Mouse (Mus musculus): ENCODE data around the gene Fdps. TPM values are rescaled to one million over a fixed set of nuclear protein-coding genes. Genes with fewer than 3 reads are reported as not detected.

Gene Fdps
- polyA plus RNA-seq, 1 experiment from 2014 or later = 364 TPM

- ATAC-seq (ENCODE audit: low FRiP score, low TSS enrichment) (peak; percentile 90), DNase-seq (peak; percentile 96)
- WGBS = 3% methylated on average over 18 of the region's 18 CpGs
- H3K36me3 ChIP-seq (ENCODE audit: control insufficient read depth, insufficient read depth, low read length) = peaks cover 57% of the 10 kb centered on the region
- peak within 1 kb of the TSS; percentile 68 for H3K4me3 ChIP-seq (replicated peaks; ENCODE audit: low read depth, low read length)
- no peaks in the 10 kb centered on the region for H3K9me3 ChIP-seq (ENCODE audit: control insufficient read depth, low read length)
- peak within 1 kb of the TSS; percentile 83 for H3K27ac ChIP-seq (replicated peaks; ENCODE audit: low read depth, low read length)
- H3K4me2 ChIP-seq (ENCODE audit: low read length) = peak within 1 kb of the TSS; percentile 80
- H3K4me1 ChIP-seq (ENCODE audit: control insufficient read depth, insufficient read depth, low read length) = peaks cover 16% of the 10 kb centered on the region; the same call in 1 of the 2 replicates
- 0 out of 2 replicates have a peak, but pooled peaks cover 4% of the 10 kb centered on the region for H3K27me3 ChIP-seq (ENCODE audit: control insufficient read depth, insufficient read depth, low read length)
- peak within 1 kb of the TSS; percentile 84 for H3K9ac ChIP-seq (replicated peaks; ENCODE audit: low read length)
Measured at GRCm38 (mm10) chr3:89093175-89093574, 8.6 kb downstream of the Fdps start, which contains the start of gene Rusc1. TSS of gene Rusc1 (minus strand) at chr3:89093311.

- Histone ChIP-seq H3K4me1 (ENCODE audit: control insufficient read depth, insufficient read depth, low read length) (peaks cover 16% of the 10 kb centered on the region; the same call in 1 of the 2 replicates), H3K27me3 (ENCODE audit: control insufficient read depth, insufficient read depth, low read length) (0 out of 2 replicates have a peak, but pooled peaks cover 4% of the 10 kb centered on the region), H3K4me3 (replicated peaks; ENCODE audit: low read depth, low read length) (peak overlapping the region; percentile 68), H3K27ac (replicated peaks; ENCODE audit: low read depth, low read length) (peak overlapping the region; percentile 83), H3K4me2 (ENCODE audit: low read length) (peak overlapping the region; percentile 80), H3K9me3 (ENCODE audit: control insufficient read depth, low read length) (no peaks in the 10 kb centered on the region), H3K36me3 (ENCODE audit: control insufficient read depth, insufficient read depth, low read length) (peaks cover 57% of the 10 kb centered on the region), H3K9ac (replicated peaks; ENCODE audit: low read length) (peak overlapping the region; percentile 84)
- ATAC-seq (ENCODE audit: low FRiP score, low TSS enrichment) = peak; percentile 13; the same call in 1 of the 2 replicates
- 16% methylated on average over 11 of the region's 11 CpGs for WGBS
- peak; percentile 17 for DNase-seq
Measured at GRCm38 (mm10) chr3:89092509-89093090, 9.2 kb downstream of the Fdps start.

GRCm38 (mm10) chr3:89091811-89092508 lies 9.8 kb downstream of the Fdps start:
- no peak for DNase-seq
- ATAC-seq (ENCODE audit: low FRiP score, low TSS enrichment) = no peak
- Histone ChIP-seq H3K4me2 (ENCODE audit: low read length) (peak overlapping the region; percentile 80), H3K27me3 (ENCODE audit: control insufficient read depth, insufficient read depth, low read length) (0 out of 2 replicates have a peak, but pooled peaks cover 4% of the 10 kb centered on the region), H3K36me3 (ENCODE audit: control insufficient read depth, insufficient read depth, low read length) (peaks cover 57% of the 10 kb centered on the region), H3K27ac (replicated peaks; ENCODE audit: low read depth, low read length) (peak overlapping the region; percentile 52), H3K4me3 (replicated peaks; ENCODE audit: low read depth, low read length) (peak overlapping the region; percentile 68), H3K9me3 (ENCODE audit: control insufficient read depth, low read length) (no peaks in the 10 kb centered on the region), H3K4me1 (ENCODE audit: control insufficient read depth, insufficient read depth, low read length) (peaks cover 16% of the 10 kb centered on the region; the same call in 1 of the 2 replicates), H3K9ac (replicated peaks; ENCODE audit: low read length) (peak overlapping the region; percentile 84)
- 8% methylated on average over 20 of the region's 20 CpGs for WGBS

- H3K4me2 ChIP-seq (ENCODE audit: low read length) = peak overlapping the region; percentile 80
- ATAC-seq (ENCODE audit: low FRiP score, low TSS enrichment) = peak; percentile 39
- H3K27me3 ChIP-seq (ENCODE audit: control insufficient read depth, insufficient read depth, low read length) = 0 out of 2 replicates have a peak, but pooled peaks cover 4% of the 10 kb centered on the region
- peaks cover 16% of the 10 kb centered on the region; the same call in 1 of the 2 replicates for H3K4me1 ChIP-seq (ENCODE audit: control insufficient read depth, insufficient read depth, low read length)
- H3K4me3 ChIP-seq (replicated peaks; ENCODE audit: low read depth, low read length) = peak overlapping the region; percentile 68
- no peaks in the 10 kb centered on the region for H3K9me3 ChIP-seq (ENCODE audit: control insufficient read depth, low read length)
- WGBS = under 1% methylated on average over 72 of the region's 74 CpGs
- peak; percentile 87 for DNase-seq
- H3K36me3 ChIP-seq (ENCODE audit: control insufficient read depth, insufficient read depth, low read length) = peaks cover 56% of the 10 kb centered on the region
- peak overlapping the region; percentile 56 for H3K27ac ChIP-seq (replicated peaks; ENCODE audit: low read depth, low read length)
- H3K9ac ChIP-seq (replicated peaks; ENCODE audit: low read length) = peak overlapping the region; percentile 84
Measured at GRCm38 (mm10) chr3:89090694-89091655, 10.8 kb downstream of the Fdps start.

- peak; percentile 88 for DNase-seq
- Histone ChIP-seq H3K27me3 (ENCODE audit: control insufficient read depth, insufficient read depth, low read length) (0 out of 2 replicates have a peak, but pooled peaks cover 4% of the 10 kb centered on the region), H3K36me3 (ENCODE audit: control insufficient read depth, insufficient read depth, low read length) (peaks cover 52% of the 10 kb centered on the region), H3K4me3 (replicated peaks; ENCODE audit: low read depth, low read length) (peak overlapping the region; percentile 68), H3K4me1 (ENCODE audit: control insufficient read depth, insufficient read depth, low read length) (peaks cover 16% of the 10 kb centered on the region; the same call in 1 of the 2 replicates), H3K4me2 (ENCODE audit: low read length) (peak overlapping the region; percentile 80), H3K9me3 (ENCODE audit: control insufficient read depth, low read length) (no peaks in the 10 kb centered on the region), H3K9ac (replicated peaks; ENCODE audit: low read length) (peak overlapping the region; percentile 84), H3K27ac (replicated peaks; ENCODE audit: low read depth, low read length) (peak overlapping the region; percentile 56)
- WGBS = under 1% methylated on average over 40 of the region's 40 CpGs
- ATAC-seq (ENCODE audit: low FRiP score, low TSS enrichment) = peak; percentile 70
Measured at GRCm38 (mm10) chr3:89089882-89090591, 11.7 kb downstream of the Fdps start.

GRCm38 (mm10) chr3:89088974-89089373 lies 12.8 kb downstream of the Fdps start:
- Histone ChIP-seq H3K27me3 (ENCODE audit: control insufficient read depth, insufficient read depth, low read length) (0 out of 2 replicates have a peak, but pooled peaks cover 4% of the 10 kb centered on the region), H3K4me3 (replicated peaks; ENCODE audit: low read depth, low read length) (peak overlapping the region; percentile 68; the same call in 1 of the 2 replicates), H3K9me3 (ENCODE audit: control insufficient read depth, low read length) (no peaks in the 10 kb centered on the region), H3K36me3 (ENCODE audit: control insufficient read depth, insufficient read depth, low read length) (peaks cover 51% of the 10 kb centered on the region), H3K4me2 (ENCODE audit: low read length) (peak overlapping the region; percentile 80), H3K9ac (replicated peaks; ENCODE audit: low read length) (no peak overlapping the region), H3K27ac (replicated peaks; ENCODE audit: low read depth, low read length) (no peak overlapping the region), H3K4me1 (ENCODE audit: control insufficient read depth, insufficient read depth, low read length) (peaks cover 16% of the 10 kb centered on the region; the same call in 1 of the 2 replicates)
- DNase-seq (no peak), ATAC-seq (ENCODE audit: low FRiP score, low TSS enrichment) (no peak)
- WGBS = 69% methylated on average over 14 of the region's 14 CpGs

GRCm38 (mm10) chr3:89087338-89088110 lies 14.2 kb downstream of the Fdps start:
- WGBS = 34% methylated on average over 21 of the region's 21 CpGs
- DNase-seq = peak; percentile 88
- Histone ChIP-seq H3K27ac (replicated peaks; ENCODE audit: low read depth, low read length) (no peak overlapping the region), H3K27me3 (ENCODE audit: control insufficient read depth, insufficient read depth, low read length) (0 out of 2 replicates have a peak, but pooled peaks cover 4% of the 10 kb centered on the region), H3K36me3 (ENCODE audit: control insufficient read depth, insufficient read depth, low read length) (peaks cover 51% of the 10 kb centered on the region), H3K9me3 (ENCODE audit: control insufficient read depth, low read length) (no peaks in the 10 kb centered on the region), H3K4me1 (ENCODE audit: control insufficient read depth, insufficient read depth, low read length) (peaks cover 16% of the 10 kb centered on the region; the same call in 1 of the 2 replicates), H3K4me2 (ENCODE audit: low read length) (no peak overlapping the region), H3K9ac (replicated peaks; ENCODE audit: low read length) (no peak overlapping the region), H3K4me3 (replicated peaks; ENCODE audit: low read depth, low read length) (no peak overlapping the region)
- no peak for ATAC-seq (ENCODE audit: low FRiP score, low TSS enrichment)

All from midbrain, embryonic 14.5 days (tissue).